Mouse (Mus musculus): ENCODE data around the gene Zfhx3. TPM values are rescaled to one million over a fixed set of nuclear protein-coding genes. Genes with fewer than 3 reads are reported as not detected.

Gene Zfhx3
- total and polyA plus RNA-seq, 3 experiments: 0.23 to 2.5 TPM; not detected in 1

GRCm38 (mm10) chr8:108870371-108870770 lies 927.9 kb downstream of the Zfhx3 start:
- Histone ChIP-seq H3K4me3 (ENCODE audit: control insufficient read depth in 1 of 2, insufficient read depth in 1 of 2, low read depth in 2 of 2, low read length in 2 of 2) (no peak overlapping the region), H3K36me3 (ENCODE audit: control insufficient read depth in 1 of 2, insufficient read depth in 2 of 2, low read length in 2 of 2) (peaks cover 0 to 18% of the 10 kb centered on the region in 2 experiments; a peak in 2 of 4 replicates), H3K4me1 (ENCODE audit: control insufficient read depth in 1 of 2, insufficient read depth in 2 of 2, low read length in 2 of 2) (peaks cover 4 to 17% of the 10 kb centered on the region in 2 experiments), H3K79me2 (ENCODE audit: control insufficient read depth, insufficient read depth, low read length, poor library complexity) (peaks cover 12% of the 10 kb centered on the region), H3K27ac (ENCODE audit: control insufficient read depth, low read depth, low read length) (no peak overlapping the region), H3K27me3 (ENCODE audit: control insufficient read depth in 1 of 2, insufficient read depth in 2 of 2, low read length in 2 of 2) (no peaks in the 10 kb centered on the region), H3K9me3 (replicated peaks; ENCODE audit: insufficient read depth, low read length) (no peaks in the 10 kb centered on the region), H3K9ac (ENCODE audit: control insufficient read depth, low read depth, low read length, poor library complexity, severe bottlenecking) (no peak overlapping the region)
- no peak for TF ChIP-seq EP300 (IDR thresholded peaks at IDR 0.05; ENCODE audit: low read depth in 1 of 2, low read length in 2 of 2)
- no peak for TF ChIP-seq JUND (IDR thresholded peaks at IDR 0.05; ENCODE audit: low read depth, low read length)
- no peak for TF ChIP-seq CHD2 (IDR thresholded peaks at IDR 0.05; ENCODE audit: low read length)
- no peak for TF ChIP-seq MAX (IDR thresholded peaks at IDR 0.05; ENCODE audit: low read length)
- no peak for TF ChIP-seq SIN3A (IDR thresholded peaks at IDR 0.05; ENCODE audit: low read length)
- TF ChIP-seq UBTF (IDR thresholded peaks at IDR 0.05; ENCODE audit: borderline replicate concordance, insufficient read depth, low read depth, low read length): no peak
- TF ChIP-seq SMC3 (IDR thresholded peaks at IDR 0.05; ENCODE audit: low read depth, low read length): no peak
- no peak for TF ChIP-seq RAD21 (IDR thresholded peaks at IDR 0.05; ENCODE audit: low read depth, low read length)
- no peak for TF ChIP-seq ZMIZ1 (IDR thresholded peaks at IDR 0.05; ENCODE audit: low read depth, low read length)
- TF ChIP-seq MYC (IDR thresholded peaks at IDR 0.05; ENCODE audit: low read depth, low read length): no peak
- TF ChIP-seq MAZ (IDR thresholded peaks at IDR 0.05; ENCODE audit: low read depth, low read length): no peak
- TF ChIP-seq ZNF384 (IDR thresholded peaks at IDR 0.05; ENCODE audit: low read depth, low read length): no peak
- no peak for TF ChIP-seq CTCF (IDR thresholded peaks at IDR 0.05 in 2 of 3, conservative IDR thresholded peaks at IDR 0.05 in 1 of 3; ENCODE audit: control insufficient read depth in 1 of 3, insufficient read depth in 1 of 3, low read depth in 2 of 3, low read length in 3 of 3, poor library complexity in 1 of 3, severe bottlenecking in 1 of 3)
- TF ChIP-seq MAFK (IDR thresholded peaks at IDR 0.05; ENCODE audit: borderline replicate concordance, low read depth, low read length): no peak
- no peak for TF ChIP-seq GABPA (IDR thresholded peaks at IDR 0.05; ENCODE audit: low read depth, low read length)
- TF ChIP-seq POLR2AphosphoS5 (IDR thresholded peaks at IDR 0.05; ENCODE audit: borderline replicate concordance, low read depth, low read length): no peak
- TF ChIP-seq USF1 (IDR thresholded peaks at IDR 0.05; ENCODE audit: low read depth, low read length): no peak
- TF ChIP-seq CHD1 (IDR thresholded peaks at IDR 0.05; ENCODE audit: low read depth, low read length): no peak
- TF ChIP-seq USF2 (IDR thresholded peaks at IDR 0.05; ENCODE audit: borderline replicate concordance in 1 of 2, insufficient read depth in 1 of 2, low read depth in 1 of 2, low read length in 2 of 2): no peak
- TF ChIP-seq ELF1 (IDR thresholded peaks at IDR 0.05; ENCODE audit: low read depth, low read length): no peak
- DNase-seq (ENCODE audit: low read depth, low spot score): no peak

DNA sequence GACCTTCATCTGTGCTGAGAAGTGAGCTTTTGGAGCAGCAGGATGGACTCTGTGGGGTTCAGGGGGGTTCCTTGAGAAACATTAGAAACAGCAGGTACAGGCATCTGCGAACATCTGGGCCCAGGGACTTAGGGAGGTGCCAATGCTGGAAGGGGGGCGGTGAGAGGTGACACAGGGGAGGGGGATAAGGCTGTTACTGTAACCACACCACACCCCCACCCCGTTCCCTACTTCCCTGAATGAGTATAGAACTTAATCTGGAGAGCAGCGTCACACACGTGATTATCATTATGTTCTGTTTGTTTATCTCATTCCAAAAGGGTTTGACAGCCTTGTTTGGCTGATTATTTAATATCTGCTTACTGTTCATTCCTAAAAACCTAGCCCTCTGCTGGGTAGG lies 933.3 kb downstream of the Zfhx3 start:
- Histone ChIP-seq H3K36me3 (ENCODE audit: control insufficient read depth in 1 of 2, insufficient read depth in 2 of 2, low read length in 2 of 2) (no peaks in the 10 kb centered on the region), H3K4me1 (ENCODE audit: control insufficient read depth in 1 of 2, insufficient read depth in 2 of 2, low read length in 2 of 2) (peaks cover 0 to 9% of the 10 kb centered on the region in 2 experiments; a peak in 3 of 4 replicates), H3K9me3 (replicated peaks; ENCODE audit: insufficient read depth, low read length) (no peaks in the 10 kb centered on the region), H3K79me2 (ENCODE audit: control insufficient read depth, insufficient read depth, low read length, poor library complexity) (no peaks in the 10 kb centered on the region), H3K27me3 (ENCODE audit: control insufficient read depth in 1 of 2, insufficient read depth in 2 of 2, low read length in 2 of 2) (no peaks in the 10 kb centered on the region), H3K27ac (ENCODE audit: control insufficient read depth, low read depth, low read length) (no peak overlapping the region), H3K4me3 (ENCODE audit: control insufficient read depth in 1 of 2, insufficient read depth in 1 of 2, low read depth in 2 of 2, low read length in 2 of 2) (no peak overlapping the region), H3K9ac (ENCODE audit: control insufficient read depth, low read depth, low read length, poor library complexity, severe bottlenecking) (no peak overlapping the region)
- no peak for TF ChIP-seq CHD1 (IDR thresholded peaks at IDR 0.05; ENCODE audit: low read depth, low read length)
- TF ChIP-seq BHLHE40 (IDR thresholded peaks at IDR 0.05; ENCODE audit: borderline replicate concordance, low read depth, low read length): no peak; the same call in 1 of the 2 replicates
- peak in 1 of 2 experiments; percentile 39; a peak in 1 of 4 replicates for TF ChIP-seq EP300 (IDR thresholded peaks at IDR 0.05; ENCODE audit: low read depth in 1 of 2, low read length in 2 of 2)
- TF ChIP-seq ZC3H11A (IDR thresholded peaks at IDR 0.05; ENCODE audit: low read depth, low read length): no peak
- TF ChIP-seq ETS1 (IDR thresholded peaks at IDR 0.05; ENCODE audit: low read depth, low read length): no peak
- TF ChIP-seq MAFK (IDR thresholded peaks at IDR 0.05; ENCODE audit: borderline replicate concordance, low read depth, low read length): no peak
- no peak for TF ChIP-seq MYB (IDR thresholded peaks at IDR 0.05; ENCODE audit: low read depth, low read length)
- no peak for TF ChIP-seq POLR2A (IDR thresholded peaks at IDR 0.05; ENCODE audit: control insufficient read depth in 1 of 2, insufficient read depth in 1 of 2, low read depth in 1 of 2, low read length in 2 of 2, poor library complexity in 1 of 2)
- DNase-seq (ENCODE audit: low read depth, low spot score): peak; percentile 21

Measured in MEL (cell line).